Mouse (Mus musculus): ENCODE data around the gene Spaca4. TPM values are rescaled to one million over a fixed set of nuclear protein-coding genes. Genes with fewer than 3 reads are reported as not detected.

Gene Spaca4
- polyA plus RNA-seq, 1 experiment = not detected

DNA sequence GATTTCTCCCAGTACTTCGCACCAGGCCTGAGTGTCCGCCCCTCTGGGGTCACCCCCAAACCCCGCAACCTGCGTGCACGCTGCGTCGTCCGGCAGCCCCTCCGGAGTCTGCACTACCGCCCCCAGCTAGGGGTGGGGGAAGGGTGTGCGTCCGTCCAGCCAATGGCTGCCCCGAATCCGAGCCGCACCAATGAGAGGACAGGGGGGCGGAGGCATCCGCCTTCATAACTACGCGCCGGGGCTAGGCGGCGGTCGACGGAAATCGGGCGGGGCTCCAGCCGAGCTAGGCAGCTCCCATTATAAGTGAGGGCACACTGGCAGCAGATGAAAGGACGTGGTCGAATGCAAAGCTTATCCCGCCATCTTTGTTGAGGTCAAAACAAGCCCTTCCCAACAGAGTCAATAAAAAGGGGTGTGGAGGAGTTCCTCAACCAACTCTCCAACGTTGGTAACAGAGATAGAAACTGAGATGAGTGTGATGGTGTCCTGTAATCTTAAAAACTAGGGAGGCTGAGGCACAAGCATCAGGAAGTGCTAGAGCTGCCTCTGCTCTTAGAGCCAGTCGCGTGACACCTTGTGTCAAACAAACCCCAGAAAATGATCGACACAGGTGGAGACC is 10.4 kb downstream of the Spaca4 start, which contains the start of gene Rpl18:
Rpl18 (plus strand) TSS at position 368 of the 619 bp plus-strand sequence.
- peak within 1 kb of the TSS; percentile 7; the same call in 1 of the 2 replicates for H3K27ac ChIP-seq (ENCODE audit: control insufficient read depth, insufficient read depth, low read length)
- peak; percentile 78 for TF ChIP-seq POLR2A (IDR thresholded peaks at IDR 0.05; ENCODE audit: control insufficient read depth, extremely low read depth, insufficient read depth, low read length, poor library complexity)
- TF ChIP-seq CTCF (IDR thresholded peaks at IDR 0.05; ENCODE audit: borderline replicate concordance, control insufficient read depth, extremely low read depth, insufficient read depth, low read length, poor library complexity) = 0 out of 2 replicates have a peak, but pooled peaks have one; percentile 43
- peak; percentile 96 for DNase-seq
- H3K4me3 ChIP-seq (ENCODE audit: control insufficient read depth, insufficient read depth, low read length) = peak within 1 kb of the TSS; percentile 81
- peaks cover 19% of the 10 kb centered on the region for H3K36me3 ChIP-seq (ENCODE audit: control insufficient read depth, insufficient read depth, low read length)
- peaks cover 37% of the 10 kb centered on the region for H3K4me1 ChIP-seq (replicated peaks; ENCODE audit: control insufficient read depth, insufficient read depth, low read length)
- 7% methylated on average over 34 of the region's 34 CpGs for WGBS
- H3K27me3 ChIP-seq (ENCODE audit: control insufficient read depth, insufficient read depth, low read length) = no peaks in the 10 kb centered on the region

GRCm38 (mm10) chr7:45714630-45715089 is 11.0 kb downstream of the Spaca4 start:
- TF ChIP-seq CTCF (IDR thresholded peaks at IDR 0.05; ENCODE audit: borderline replicate concordance, control insufficient read depth, extremely low read depth, insufficient read depth, low read length, poor library complexity) = no peak
- TF ChIP-seq POLR2A (IDR thresholded peaks at IDR 0.05; ENCODE audit: control insufficient read depth, extremely low read depth, insufficient read depth, low read length, poor library complexity) = no peak
- 12% methylated on average over 14 of the region's 14 CpGs for WGBS

GRCm38 (mm10) chr7:45713881-45714520 is 11.6 kb downstream of the Spaca4 start:
- no peak for DNase-seq
- H3K4me1 ChIP-seq (replicated peaks; ENCODE audit: control insufficient read depth, insufficient read depth, low read length) = peaks cover 27% of the 10 kb centered on the region
- peak overlapping the region; percentile 81; the same call in 1 of the 2 replicates for H3K4me3 ChIP-seq (ENCODE audit: control insufficient read depth, insufficient read depth, low read length)
- no peak overlapping the region for H3K27ac ChIP-seq (ENCODE audit: control insufficient read depth, insufficient read depth, low read length)
- no peaks in the 10 kb centered on the region for H3K27me3 ChIP-seq (ENCODE audit: control insufficient read depth, insufficient read depth, low read length)
- no peak for TF ChIP-seq CTCF (IDR thresholded peaks at IDR 0.05; ENCODE audit: borderline replicate concordance, control insufficient read depth, extremely low read depth, insufficient read depth, low read length, poor library complexity)
- no peak for TF ChIP-seq POLR2A (IDR thresholded peaks at IDR 0.05; ENCODE audit: control insufficient read depth, extremely low read depth, insufficient read depth, low read length, poor library complexity)
- H3K36me3 ChIP-seq (ENCODE audit: control insufficient read depth, insufficient read depth, low read length) = peaks cover 8% of the 10 kb centered on the region
- 92% methylated on average over 6 of the region's 6 CpGs for WGBS

More at GRCm38 (mm10) chr7:45714630-45715089, 11.0 kb downstream of the Spaca4 start:
- Histone ChIP-seq H3K4me1 (replicated peaks; ENCODE audit: control insufficient read depth, insufficient read depth, low read length) (peaks cover 33% of the 10 kb centered on the region), H3K27ac (ENCODE audit: control insufficient read depth, insufficient read depth, low read length) (no peak overlapping the region), H3K27me3 (ENCODE audit: control insufficient read depth, insufficient read depth, low read length) (no peaks in the 10 kb centered on the region), H3K36me3 (ENCODE audit: control insufficient read depth, insufficient read depth, low read length) (peaks cover 14% of the 10 kb centered on the region), H3K4me3 (ENCODE audit: control insufficient read depth, insufficient read depth, low read length) (peak overlapping the region; percentile 81)
- DNase-seq = no peak

DNA sequence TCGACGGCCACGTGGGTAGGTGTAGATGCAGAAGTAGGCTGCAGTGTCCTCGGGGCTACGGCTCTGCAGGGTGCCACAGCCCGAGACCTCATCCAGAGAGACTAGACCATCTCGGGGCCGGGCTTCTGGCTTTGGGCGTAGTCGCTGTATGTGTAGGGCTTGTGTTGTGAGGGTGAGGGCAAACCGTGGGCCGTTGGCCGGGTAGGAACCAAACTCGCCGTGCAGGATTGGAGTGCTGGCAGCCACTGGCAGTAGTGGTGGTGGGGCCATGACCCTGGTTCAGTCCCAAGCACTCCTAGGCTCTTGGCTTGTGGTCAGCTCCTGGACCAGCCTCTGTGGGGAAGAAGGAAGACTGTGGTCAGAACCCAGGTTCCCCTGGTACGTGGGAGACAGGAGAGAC is 12.2 kb downstream of the Spaca4 start:
- H3K4me3 ChIP-seq (ENCODE audit: control insufficient read depth, insufficient read depth, low read length) = no peak overlapping the region
- no peaks in the 10 kb centered on the region for H3K27me3 ChIP-seq (ENCODE audit: control insufficient read depth, insufficient read depth, low read length)
- H3K27ac ChIP-seq (ENCODE audit: control insufficient read depth, insufficient read depth, low read length) = no peak overlapping the region
- WGBS = 97% methylated on average over 16 of the region's 16 CpGs
- no peak for DNase-seq
- peaks cover 8% of the 10 kb centered on the region for H3K36me3 ChIP-seq (ENCODE audit: control insufficient read depth, insufficient read depth, low read length)
- peaks cover 29% of the 10 kb centered on the region for H3K4me1 ChIP-seq (replicated peaks; ENCODE audit: control insufficient read depth, insufficient read depth, low read length)
- TF ChIP-seq POLR2A (IDR thresholded peaks at IDR 0.05; ENCODE audit: control insufficient read depth, extremely low read depth, insufficient read depth, low read length, poor library complexity) = no peak

DNA sequence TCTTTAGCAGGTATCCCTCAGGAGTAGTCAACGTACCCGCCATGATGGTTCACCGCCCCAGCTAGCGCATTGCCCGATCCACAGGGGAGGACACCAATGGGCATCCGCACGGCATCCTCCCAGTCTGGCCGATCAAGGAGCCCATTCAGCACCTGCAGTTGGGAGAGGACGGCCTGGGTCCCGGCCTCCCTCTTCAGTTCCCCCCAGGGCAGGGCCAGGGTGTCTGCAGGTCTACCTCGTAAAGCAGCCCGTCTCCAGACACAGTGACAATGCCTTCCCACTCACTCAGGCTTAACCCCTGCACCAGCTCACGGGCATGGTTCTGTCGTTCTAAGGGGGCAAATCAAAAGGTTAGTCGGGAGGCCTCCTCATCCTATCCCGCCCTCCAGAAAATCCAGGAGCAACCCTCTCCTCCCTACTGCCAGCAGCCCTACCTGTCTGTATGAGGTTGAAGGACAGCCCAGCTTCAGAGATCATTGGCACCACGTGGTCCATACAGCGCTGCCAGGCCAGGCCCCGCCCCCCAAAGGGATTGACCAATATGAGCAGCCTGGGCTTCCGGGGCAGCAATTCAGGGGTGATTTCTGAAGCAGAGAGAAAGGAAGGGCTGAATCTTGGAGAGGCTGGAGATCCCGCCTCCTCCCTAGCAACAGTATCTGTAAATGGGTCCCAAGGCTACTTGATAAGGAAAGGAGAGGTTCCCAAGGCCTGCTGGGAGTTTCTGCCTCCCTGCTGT is 13.4 kb downstream of the Spaca4 start:
- 95% methylated on average over 21 of the region's 21 CpGs for WGBS
- peaks cover 40% of the 10 kb centered on the region for H3K4me1 ChIP-seq (replicated peaks; ENCODE audit: control insufficient read depth, insufficient read depth, low read length)
- H3K4me3 ChIP-seq (ENCODE audit: control insufficient read depth, insufficient read depth, low read length) = no peak overlapping the region
- H3K27ac ChIP-seq (ENCODE audit: control insufficient read depth, insufficient read depth, low read length) = no peak overlapping the region
- H3K36me3 ChIP-seq (ENCODE audit: control insufficient read depth, insufficient read depth, low read length) = peaks cover 8% of the 10 kb centered on the region
- DNase-seq = no peak
- no peaks in the 10 kb centered on the region for H3K27me3 ChIP-seq (ENCODE audit: control insufficient read depth, insufficient read depth, low read length)
- TF ChIP-seq CTCF (IDR thresholded peaks at IDR 0.05; ENCODE audit: borderline replicate concordance, control insufficient read depth, extremely low read depth, insufficient read depth, low read length, poor library complexity) = no peak

- H3K4me3 ChIP-seq (ENCODE audit: control insufficient read depth, insufficient read depth, low read length) = no peak overlapping the region
- peaks cover 39% of the 10 kb centered on the region for H3K4me1 ChIP-seq (replicated peaks; ENCODE audit: control insufficient read depth, insufficient read depth, low read length)
- no peak for DNase-seq
- no peak overlapping the region for H3K27ac ChIP-seq (ENCODE audit: control insufficient read depth, insufficient read depth, low read length)
- H3K27me3 ChIP-seq (ENCODE audit: control insufficient read depth, insufficient read depth, low read length) = no peaks in the 10 kb centered on the region
- peaks cover 8% of the 10 kb centered on the region for H3K36me3 ChIP-seq (ENCODE audit: control insufficient read depth, insufficient read depth, low read length)
- WGBS = 95% methylated on average over 24 of the region's 24 CpGs
- TF ChIP-seq POLR2A (IDR thresholded peaks at IDR 0.05; ENCODE audit: control insufficient read depth, extremely low read depth, insufficient read depth, low read length, poor library complexity) = no peak
- no peak for TF ChIP-seq CTCF (IDR thresholded peaks at IDR 0.05; ENCODE audit: borderline replicate concordance, control insufficient read depth, extremely low read depth, insufficient read depth, low read length, poor library complexity)
Observed at GRCm38 (mm10) chr7:45711316-45712021, 14.1 kb downstream of the Spaca4 start.

Data from thymus, adult 2 months (tissue).